Mouse (Mus musculus) megakaryocyte progenitor cell, adult 5-6 weeks (primary cell): ENCODE data around the gene Nfatc2. TPM values are rescaled to one million over a fixed set of nuclear protein-coding genes. Genes with fewer than 3 reads are reported as not detected.

Experiments
- ATAC-seq: replicated peaks from 2 replicates; pipeline ENCODE4 v1.8.0; 2016; ENCODE audit warnings: mild to moderate bottlenecking, moderate TSS enrichment, inconsistent platforms; ENCODE audit not compliant: poor library complexity
- total RNA-seq, 2 experiments: library from RNA; stranded (forward) in 1 of 2; stranded (reverse) in 1 of 2; fragments of 157-497, 149-512 nt in 1 of 2; fragments of 200-1000 nt in 1 of 2; gene quantifications; 2 replicates each; pipeline versions ENCODE4 v1.2.3 to v1.2.4; 2015 to 2017

Gene Nfatc2
- total RNA-seq, 2 experiments from 2014 or later = 0.17 to 1.7 TPM

- peak; percentile 96 for ATAC-seq
Measured at GRCm38 (mm10) chr2:168445211-168445810, 156.1 kb downstream of the Nfatc2 start.

DNA sequence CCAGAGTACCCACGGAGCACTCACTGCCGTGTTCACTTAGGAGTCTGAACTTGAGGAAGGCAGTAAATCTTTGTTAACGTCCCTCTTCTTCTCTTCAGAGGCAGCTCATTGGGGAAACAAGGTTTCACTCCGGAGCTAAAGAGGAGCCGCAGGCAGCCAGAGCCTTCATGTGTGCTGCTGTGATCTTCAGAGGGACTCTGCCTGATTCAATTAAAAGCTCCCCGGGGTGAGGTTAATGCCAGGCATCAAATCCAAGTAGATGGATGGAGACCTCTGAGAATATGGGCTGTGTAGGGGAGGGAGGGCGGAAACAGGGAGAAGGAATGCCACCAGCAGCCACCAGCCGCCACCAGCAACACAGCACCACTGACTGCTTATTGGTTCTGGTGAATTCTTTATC, 157.3 kb downstream of the Nfatc2 start:
- no peak for ATAC-seq

- no peak for ATAC-seq
Measured at GRCm38 (mm10) chr2:168441494-168441893, 160.0 kb downstream of the Nfatc2 start.

- ATAC-seq = no peak
Measured at GRCm38 (mm10) chr2:168440918-168441328, 160.5 kb downstream of the Nfatc2 start.

DNA sequence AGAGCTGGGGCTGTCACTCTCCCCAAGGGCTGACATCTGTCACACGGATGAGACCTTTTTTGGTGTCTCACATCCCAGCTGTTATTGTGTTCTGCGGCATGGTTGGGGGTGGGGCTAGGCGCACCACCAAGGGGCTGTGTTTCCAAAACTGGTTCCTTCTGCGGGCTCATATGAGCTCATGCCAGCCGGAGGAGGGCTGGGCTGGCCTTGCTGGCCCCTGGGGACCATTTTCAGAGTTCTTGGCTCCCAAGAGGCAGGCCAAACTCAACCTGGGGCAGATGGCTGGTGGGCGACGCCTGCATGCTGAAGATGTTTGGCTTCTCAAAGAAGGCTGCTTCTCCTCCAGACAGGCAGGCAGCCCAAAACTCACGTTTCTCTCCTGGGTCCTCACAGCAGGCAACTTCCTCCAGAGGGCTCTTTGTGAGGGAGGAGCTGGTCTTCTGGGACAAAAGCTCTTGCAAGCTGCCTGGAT, 162.4 kb downstream of the Nfatc2 start:
- ATAC-seq = no peak

- no peak for ATAC-seq
Measured at GRCm38 (mm10) chr2:168434187-168434586, 167.3 kb downstream of the Nfatc2 start.

DNA sequence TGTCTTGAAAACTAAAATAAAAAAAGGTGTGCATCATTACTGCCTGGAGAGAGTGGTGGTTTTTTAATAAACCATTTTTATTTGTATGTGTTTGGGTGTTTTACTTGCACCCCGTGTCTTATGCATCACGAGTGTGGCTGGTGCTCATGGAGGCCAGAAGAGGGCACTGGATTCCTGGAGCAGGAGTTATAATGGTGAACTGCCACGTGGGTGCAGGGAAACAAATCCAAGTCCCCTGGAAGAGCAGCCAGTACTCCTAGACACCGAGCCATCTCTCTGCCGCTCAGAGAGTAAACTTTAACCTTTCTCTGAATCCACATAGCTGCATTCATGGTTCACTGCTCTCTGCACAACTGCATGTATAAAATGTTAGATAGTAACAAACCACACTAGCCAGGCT, 168.1 kb downstream of the Nfatc2 start:
- no peak for ATAC-seq

- no peak for ATAC-seq
Measured at GRCm38 (mm10) chr2:168432394-168432793, 169.1 kb downstream of the Nfatc2 start.

DNA sequence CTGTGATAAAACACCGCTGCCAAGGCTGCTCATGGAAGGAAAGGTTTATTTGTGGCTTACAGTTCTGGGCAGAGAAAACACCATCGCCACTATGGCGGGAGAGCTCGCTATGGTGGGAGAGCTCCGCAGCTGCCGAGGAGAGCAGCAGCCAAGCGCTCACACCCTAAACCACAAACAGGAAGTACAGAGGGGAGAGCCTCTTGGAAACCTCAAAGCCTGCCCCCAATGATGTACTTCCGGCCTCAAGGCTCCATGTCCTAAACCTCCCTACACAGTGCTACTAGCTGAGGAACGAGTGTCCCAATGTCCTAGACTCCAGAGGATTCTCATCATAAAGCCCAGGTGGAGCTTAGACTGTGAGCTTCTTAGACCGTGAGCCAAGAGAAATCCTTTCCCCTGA, 171.9 kb downstream of the Nfatc2 start:
- peak; percentile 96 for ATAC-seq

GRCm38 (mm10) chr2:168428375-168428901, 173.0 kb downstream of the Nfatc2 start:
- ATAC-seq = peak; percentile 40

Other genes starting within 250 kb of the Nfatc2 start
- 0.15 and 0.22 TPM in 2 replicates for gene Atp9a, start 140.8 kb upstream of the Nfatc2 start, total RNA-seq (2015)
- 0.27 and 0.42 TPM in 2 replicates for gene Atp9a, start 140.8 kb upstream of the Nfatc2 start, total RNA-seq (2017)
- gene Sall4, start 166.3 kb upstream of the Nfatc2 start, total RNA-seq (2015) = not detected in 2 replicates
- gene Sall4, start 166.3 kb upstream of the Nfatc2 start, total RNA-seq (2017) = not detected in 2 replicates